Mouse (Mus musculus): ENCODE results near the gene Rsc1a1. TPM values are rescaled to one million over a fixed set of nuclear protein-coding genes. Genes with fewer than 3 reads are reported as not detected.
A peak's percentile ranks its signal among the peaks of the same experiment; 100 is the strongest.

Rsc1a1 gene
- total RNA-seq, 2 experiments from 2014 or later: 0.92 TPM; not detected in 1

- DNase-seq: peak in 1 of 2 experiments; percentile 57
Measured at GRCm38 (mm10) chr4:141654509-141654908, 30.9 kb downstream of the Rsc1a1 start.

GRCm38 (mm10) chr4:141653813-141654212 is 31.6 kb downstream of the Rsc1a1 start:
- no peak for DNase-seq

DNA sequence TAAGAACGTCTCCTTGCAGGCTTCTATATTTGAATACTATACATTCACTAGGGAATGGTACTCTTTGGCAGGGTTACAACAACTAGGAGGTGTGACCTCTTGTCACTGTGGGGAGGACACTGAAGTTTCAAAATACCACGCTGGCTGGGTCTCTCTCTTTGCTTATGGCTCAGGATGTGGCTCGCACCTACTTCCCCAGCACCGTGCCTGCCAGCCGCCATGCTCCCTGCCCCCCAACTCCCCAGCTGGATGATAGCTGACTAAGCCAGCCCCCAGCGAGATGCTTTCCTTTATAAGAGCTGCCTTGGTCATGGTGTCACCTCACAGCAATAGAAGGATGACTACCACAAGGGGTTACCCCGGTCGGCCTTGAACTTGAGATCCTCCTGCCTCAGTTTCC is 32.4 kb downstream of the Rsc1a1 start:
- DNase-seq: no peak

- no peak for DNase-seq
Measured at GRCm38 (mm10) chr4:141651944-141652343, 33.5 kb downstream of the Rsc1a1 start.

- peak; percentile 70 to 73 for DNase-seq
Measured at GRCm38 (mm10) chr4:141651286-141651685, 34.1 kb downstream of the Rsc1a1 start.

GRCm38 (mm10) chr4:141649244-141649643 is 36.2 kb downstream of the Rsc1a1 start:
- DNase-seq: no peak

DNA sequence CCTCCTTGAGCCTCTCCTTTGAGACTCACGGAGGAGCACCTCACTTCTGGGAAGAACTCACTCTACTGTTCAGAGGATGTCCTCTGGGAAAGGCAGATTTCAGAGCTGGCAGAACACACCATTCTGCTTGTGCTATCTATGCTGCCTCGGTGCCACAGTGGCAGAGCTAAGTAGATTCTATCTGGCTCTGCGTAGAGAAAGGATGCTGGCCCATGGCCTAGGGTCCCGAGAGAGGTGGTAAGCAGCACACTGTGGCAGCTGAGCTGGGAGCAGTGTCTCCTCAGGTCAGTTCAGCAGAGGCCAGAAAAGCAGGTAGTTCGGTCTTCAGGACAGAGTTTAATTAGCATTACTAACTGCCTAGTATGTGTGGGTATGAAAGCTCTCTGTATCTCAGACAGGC is 37.1 kb downstream of the Rsc1a1 start:
- peak; percentile 73 to 86 for DNase-seq

DNA sequence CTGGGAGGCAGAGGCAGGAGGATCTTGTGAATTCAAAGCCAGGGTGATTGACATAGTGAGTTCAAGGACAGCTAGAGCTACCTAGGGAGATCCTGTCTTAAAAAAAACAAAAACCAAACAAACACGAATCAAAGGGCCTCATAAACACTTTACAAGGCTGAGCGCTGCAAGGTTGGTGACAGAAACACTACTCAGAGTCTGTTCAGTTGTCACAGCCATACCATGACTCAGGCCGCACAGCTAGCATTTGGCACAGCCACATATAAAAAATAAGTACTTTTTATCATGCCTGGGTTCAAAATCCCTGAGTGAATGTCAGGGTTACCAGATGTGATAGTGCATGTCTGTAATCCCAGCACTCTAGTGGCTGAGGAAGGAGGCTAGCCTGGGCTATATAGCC is 38.2 kb downstream of the Rsc1a1 start:
- no peak for DNase-seq

DNA sequence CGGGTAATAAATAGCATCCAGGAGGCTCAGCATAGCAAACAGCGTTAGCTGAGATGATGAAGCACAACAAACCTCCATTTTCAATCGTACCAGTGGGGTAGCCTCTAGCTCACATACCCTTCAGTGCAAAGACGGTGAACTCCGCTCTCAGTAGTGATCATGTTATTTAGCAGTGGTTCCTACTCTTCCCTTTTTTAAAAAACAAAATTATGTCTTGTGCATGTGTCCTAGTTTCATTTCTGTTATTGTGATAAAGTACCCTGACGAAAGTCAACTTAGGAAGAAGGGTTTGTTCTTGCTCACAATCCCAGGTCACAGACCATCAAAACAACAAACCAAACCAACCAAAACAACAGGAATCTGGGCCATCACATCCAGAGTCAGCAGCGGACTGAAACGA is 39.4 kb downstream of the Rsc1a1 start:
- no peak for DNase-seq

GRCm38 (mm10) chr4:141643118-141643855 is 42.1 kb downstream of the Rsc1a1 start:
- DNase-seq: peak; percentile 86 to 93

DNA sequence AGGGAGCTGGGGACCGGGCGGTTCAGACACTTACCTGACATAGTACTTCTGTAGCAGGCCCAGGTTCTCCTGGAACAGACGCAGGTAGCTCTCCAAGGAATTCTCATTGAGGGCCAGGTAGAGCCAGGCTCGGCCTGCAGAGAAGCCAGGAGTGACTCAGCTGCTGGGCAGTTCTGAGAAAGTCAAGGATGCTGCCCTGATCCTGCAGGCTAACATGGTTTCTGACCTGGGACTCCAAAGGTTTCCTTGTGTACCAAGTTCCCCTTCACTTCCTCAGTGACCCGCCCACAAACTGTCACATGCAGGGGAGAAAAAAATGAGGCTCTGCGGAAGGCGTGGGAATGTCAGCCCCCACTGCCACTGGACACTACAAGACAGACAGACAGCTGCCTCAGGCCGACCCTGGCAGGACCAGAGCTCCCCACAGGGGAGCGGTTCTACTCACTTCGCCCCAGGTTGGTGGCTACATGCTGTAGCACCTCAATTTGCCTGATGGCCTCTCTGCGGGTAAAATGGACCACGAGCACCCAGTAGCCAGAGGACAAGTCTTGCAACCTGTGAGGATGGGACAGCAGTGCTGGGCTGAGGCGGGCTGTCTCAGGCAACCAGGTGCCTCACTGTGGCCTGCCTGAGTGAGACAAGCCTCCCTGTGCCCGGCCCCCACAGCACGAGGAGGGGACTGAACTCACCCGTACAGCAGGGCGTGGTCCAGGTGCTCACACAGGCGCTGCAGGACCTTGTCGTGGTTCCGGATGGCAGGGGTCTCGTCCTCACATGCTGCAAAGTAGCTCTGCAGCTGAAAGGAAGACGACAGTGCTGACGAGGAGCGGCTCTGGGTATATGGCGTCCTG is 43.2 kb downstream of the Rsc1a1 start:
- DNase-seq: peak in 1 of 2 experiments; percentile 38

- peak; percentile 81 to 88 for DNase-seq
Measured at GRCm38 (mm10) chr4:141641353-141641771, 44.0 kb downstream of the Rsc1a1 start.

DNA sequence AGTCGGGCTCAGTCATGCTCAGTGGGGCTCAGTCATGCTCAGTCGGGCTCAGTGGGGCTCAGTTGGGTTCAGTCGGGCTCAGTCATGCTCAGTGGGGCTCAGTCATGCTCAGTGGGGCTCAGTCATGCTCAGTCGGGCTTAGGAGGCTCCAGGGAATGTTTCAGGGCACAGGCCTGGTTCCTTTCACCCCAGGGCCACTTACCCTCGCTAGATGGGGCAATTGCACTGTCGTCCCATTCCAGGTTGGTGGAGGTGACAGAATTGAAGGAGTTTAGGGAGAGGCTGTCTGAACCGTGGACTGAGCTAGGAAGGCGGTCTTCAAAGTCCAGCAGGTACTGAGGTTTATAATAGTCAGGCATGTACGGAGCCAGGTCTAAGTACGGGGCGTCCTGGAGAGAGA is 45.9 kb downstream of the Rsc1a1 start:
- no peak for DNase-seq

- DNase-seq: peak; percentile 69 to 77
Measured at GRCm38 (mm10) chr4:141636693-141637092, 48.7 kb downstream of the Rsc1a1 start.

DNA sequence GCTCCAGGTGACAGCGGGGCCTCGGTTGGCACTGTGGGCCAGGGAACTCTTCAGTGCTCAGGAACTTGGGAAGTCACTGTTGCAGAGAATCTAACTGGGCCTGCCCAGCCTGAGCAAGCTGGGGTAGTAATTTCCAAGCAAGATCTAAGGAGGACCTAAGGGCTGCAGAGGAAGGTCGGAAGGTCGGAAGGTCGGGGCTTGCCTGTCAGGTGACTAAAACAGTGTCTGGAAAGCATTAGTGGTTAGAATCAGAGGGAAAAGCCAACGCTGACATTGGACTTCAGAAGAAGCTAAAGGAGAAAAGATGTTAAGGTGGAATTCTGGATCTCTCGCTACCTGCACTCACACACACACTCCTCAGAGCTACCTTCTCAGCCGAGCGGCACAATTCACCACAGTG is 49.4 kb downstream of the Rsc1a1 start:
- no peak for DNase-seq

Other genes starting within 250 kb of the Rsc1a1 start
- 1 to 10 TPM; 1.2 TPM for gene Srarp, start 249.5 kb downstream of the Rsc1a1 start, total RNA-seq (2021)
- 10 to 100 TPM; 25.5 to 26.5 TPM for gene Zbtb17, start 240.9 kb downstream of the Rsc1a1 start, total RNA-seq (2021)
- 10 to 100 TPM; 27.0 to 28.6 TPM for gene Spen, start 147.0 kb downstream of the Rsc1a1 start, total RNA-seq (2021)
- gene Fblim1, start 79.5 kb downstream of the Rsc1a1 start, total RNA-seq (2021): 100 to 1,000 TPM; 233 to 291 TPM
- 10 to 100 TPM; 18.7 to 20.7 TPM for gene Tmem82, start 67.0 kb downstream of the Rsc1a1 start, total RNA-seq (2021)
- 100 to 1,000 TPM; 109 to 132 TPM for gene Slc25a34, start 61.8 kb downstream of the Rsc1a1 start, total RNA-seq (2021)
- gene Plekhm2, start 20.7 kb downstream of the Rsc1a1 start, total RNA-seq (2021): 100 to 1,000 TPM; 100 to 102 TPM
- gene Ddi2, start 37.8 kb upstream of the Rsc1a1 start, total RNA-seq (2021): 10 to 100 TPM; 31.6 to 33.2 TPM
- under 1 TPM; 0.25 to 0.59 TPM for gene Agmat, start 61.1 kb upstream of the Rsc1a1 start, total RNA-seq (2021)
- 10 to 100 TPM; 22.8 to 23.4 TPM for gene Dnajc16, start 105.3 kb upstream of the Rsc1a1 start, total RNA-seq (2021)
- gene Casp9, start 108.0 kb upstream of the Rsc1a1 start, total RNA-seq (2021): 1 to 10 TPM; 6.6 to 8.1 TPM
- gene Cela2a, start 140.6 kb upstream of the Rsc1a1 start, total RNA-seq (2021): not detected
- not detected for gene Ctrc, start 160.8 kb upstream of the Rsc1a1 start, total RNA-seq (2021)
- gene Efhd2, start 189.3 kb upstream of the Rsc1a1 start, total RNA-seq (2021): 10 to 100 TPM; 21.7 to 22.8 TPM

Data from heart, adult 18-20 months (tissue).